Mouse (Mus musculus) midbrain, embryonic 13.5 days (tissue): Measurements from ENCODE around the gene Gm8011. TPM values are rescaled to one million over a fixed set of nuclear protein-coding genes. Genes with fewer than 3 reads are reported as not detected.
"Not testable (repeated sequence)": the region's sequence is repeated elsewhere in the genome, so short reads cannot be mapped to it uniquely, and the experiment has no call there.

Experiments
- ATAC-seq: fragments of 200-750 bp; cut with Nextera tagmentation; 2 replicates; pipeline ENCODE4 v1.8.0; 2017; ENCODE audit warnings: mild to moderate bottlenecking, moderate TSS enrichment, moderate library complexity
- H3K27ac ChIP-seq: fragments of 300-500 bp; sonication (generic); 2 replicates; pipeline ENCODE4 v1.5.1; 2015; ENCODE audit warnings: inconsistent platforms, mild to moderate bottlenecking, moderate library complexity
- H3K27me3 ChIP-seq: fragments of 300-500 bp; sonication (generic); 2 replicates; pipeline ENCODE4 v1.6.1; 2015; ENCODE audit warnings: mild to moderate bottlenecking, inconsistent platforms
- H3K36me3 ChIP-seq: fragments of 300-500 bp; sonication (generic); 2 replicates; pipeline ENCODE4 v1.6.1; 2015; ENCODE audit warnings: mild to moderate bottlenecking, inconsistent platforms
- H3K4me1 ChIP-seq: fragments of 300-500 bp; sonication (generic); replicated peaks from 2 replicates; pipeline ENCODE4 v1.6.1; 2015; ENCODE audit warnings: inconsistent platforms
- H3K4me2 ChIP-seq: fragments of 300-500 bp; sonication (generic); replicated peaks from 2 replicates; pipeline ENCODE4 v1.6.1; 2015; ENCODE audit warnings: moderate library complexity, mild to moderate bottlenecking, inconsistent platforms
- H3K4me3 ChIP-seq: fragments of 300-500 bp; sonication (generic); replicated peaks from 2 replicates; pipeline ENCODE4 v1.5.1; 2015; ENCODE audit warnings: mild to moderate bottlenecking, inconsistent platforms
- H3K9ac ChIP-seq: fragments of 300-500 bp; sonication (generic); replicated peaks from 2 replicates; pipeline ENCODE4 v1.6.1; 2015; ENCODE audit warnings: mild to moderate bottlenecking, inconsistent platforms
- H3K9me3 ChIP-seq: fragments of 300-500 bp; sonication (generic); 2 replicates; pipeline ENCODE4 v1.6.1; 2016; ENCODE audit warnings: mild to moderate bottlenecking, inconsistent platforms
- WGBS: fragments of 180-500 bp; shearing (Covaris S2); methylation state at CpG from one replicate; pipeline ENCODE4 v1.1.7; 2015; 5-methylcytosine and 5-hydroxymethylcytosine counted together
- polyA plus RNA-seq: library from polyadenylated mRNA; unstranded; fragments of >200 nt; fragmentation: Nextera tagmentation; extraction: Ambion mirVana; gene quantifications from 2 replicates; pipeline ENCODE4 v1.2.1, GENCODE M21; 2015

Gene Gm8011
- polyA plus RNA-seq: not detected in 2 replicates

GRCm38 (mm10) chr14:42463581-42463980 lies at the start of gene Gm8011:
Gene Gm8011, plus strand, starts transcription at chr14:42463881.
- H3K9me3 ChIP-seq, ATAC-seq, H3K4me3 ChIP-seq, H3K27me3 ChIP-seq, H3K4me1 ChIP-seq, H3K9ac ChIP-seq, H3K36me3 ChIP-seq, H3K4me2 ChIP-seq, H3K27ac ChIP-seq: not testable (repeated sequence)
- WGBS: 45% methylated on average over 2 of the region's 2 CpGs

- H3K9me3 ChIP-seq, H3K9ac ChIP-seq, H3K4me1 ChIP-seq, H3K4me2 ChIP-seq, H3K27ac ChIP-seq, H3K36me3 ChIP-seq, H3K27me3 ChIP-seq, H3K4me3 ChIP-seq, ATAC-seq: not testable (repeated sequence)
- WGBS: 89% methylated on average over 2 of the region's 4 CpGs
Observed at GRCm38 (mm10) chr14:42439573-42439972, 24.1 kb upstream of the Gm8011 start, which contains the start of gene Gm8005. Gene Gm8005, minus strand, starts transcription at chr14:42439673.

- H3K9ac ChIP-seq, H3K27ac ChIP-seq, H3K27me3 ChIP-seq, ATAC-seq, H3K4me3 ChIP-seq, H3K9me3 ChIP-seq, H3K4me1 ChIP-seq, H3K4me2 ChIP-seq, H3K36me3 ChIP-seq: not testable (repeated sequence)
- 100% methylated on average over 1 of the region's 3 CpGs for WGBS
Observed at GRCm38 (mm10) chr14:42502249-42502648, 38.6 kb downstream of the Gm8011 start, which contains the start of gene Gm8020. Gene Gm8020, minus strand, starts transcription at chr14:42502349.

Other genes starting within 250 kb of the Gm8011 start
- gene Gm17026, start 203.8 kb upstream of the Gm8011 start, polyA plus RNA-seq: not detected in 2 replicates
- not detected in 2 replicates for gene Gm9611, start 166.5 kb upstream of the Gm8011 start, polyA plus RNA-seq
- gene Gm7995, start 153.7 kb upstream of the Gm8011 start, polyA plus RNA-seq: not detected in 2 replicates
- gene Gm8005, start 24.2 kb upstream of the Gm8011 start, polyA plus RNA-seq: not detected in 2 replicates
- not detected in 2 replicates for gene Gm8020, start 38.5 kb downstream of the Gm8011 start, polyA plus RNA-seq
- gene Gm8024, start 60.4 kb downstream of the Gm8011 start, polyA plus RNA-seq: not detected in 2 replicates
- gene Gm17124, start 136.0 kb downstream of the Gm8011 start, polyA plus RNA-seq: not detected in 2 replicates
- not detected in 2 replicates for gene Gm3633, start 178.0 kb downstream of the Gm8011 start, polyA plus RNA-seq
- gene Gm10378, start 192.1 kb downstream of the Gm8011 start, polyA plus RNA-seq: not detected in 2 replicates